Mouse (Mus musculus): ENCODE measurements around the gene Olfr843. TPM values are rescaled to one million over a fixed set of nuclear protein-coding genes. Genes with fewer than 3 reads are reported as not detected.

Olfr843 gene
- not detected in 2 replicates for polyA plus RNA-seq (2015; fragmentation: Nextera tagmentation; extraction: Ambion mirVana)

DNA sequence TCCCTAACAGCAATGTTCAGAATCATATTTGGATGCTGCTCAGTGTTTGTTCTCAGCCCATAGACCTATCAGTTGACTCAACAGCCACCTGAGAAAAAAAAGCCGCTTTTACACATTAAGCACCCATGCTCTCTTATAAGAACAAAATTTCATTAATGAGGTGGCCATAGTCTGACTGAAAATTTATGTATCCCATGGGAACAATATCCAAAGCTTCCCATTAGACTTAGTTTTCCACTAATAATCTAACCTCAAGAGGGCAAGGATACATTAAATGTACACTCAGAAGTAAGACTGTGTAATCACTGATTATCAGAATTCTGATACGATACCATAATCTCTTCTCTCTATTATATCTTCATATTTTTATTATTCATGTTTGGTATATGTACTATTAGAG, at the start of gene Olfr843:
TSS of gene Olfr843 (minus strand) at position 101 of the 400 bp plus-strand sequence.
- H3K27ac ChIP-seq (replicated peaks), result no peak within 1 kb of the TSS
- 0 out of 2 replicates have a peak, but pooled peaks cover 3% of the 10 kb centered on the region for H3K9me3 ChIP-seq (replicated peaks)
- 93% methylated on average over 2 of the region's 2 CpGs for WGBS
- H3K36me3 ChIP-seq, result no peaks in the 10 kb centered on the region
- no peak within 1 kb of the TSS for H3K9ac ChIP-seq (replicated peaks)
- no peaks in the 10 kb centered on the region for H3K4me1 ChIP-seq
- ATAC-seq (ENCODE audit: low FRiP score), result no peak
- H3K4me2 ChIP-seq, result no peak within 1 kb of the TSS
- H3K27me3 ChIP-seq (replicated peaks), result no peaks in the 10 kb centered on the region
- H3K4me3 ChIP-seq (replicated peaks), result no peak within 1 kb of the TSS

Other genes starting within 250 kb of the Olfr843 start
- gene Olfr835, start 219.3 kb downstream of the Olfr843 start, polyA plus RNA-seq (2015; fragmentation: Nextera tagmentation; extraction: Ambion mirVana), result not detected in 2 replicates
- gene Olfr836, start 131.6 kb downstream of the Olfr843 start, polyA plus RNA-seq (2015; fragmentation: Nextera tagmentation; extraction: Ambion mirVana), result not detected in 2 replicates
- not detected in 2 replicates for gene Olfr837, start 115.7 kb downstream of the Olfr843 start, polyA plus RNA-seq (2015; fragmentation: Nextera tagmentation; extraction: Ambion mirVana)
- gene Olfr839-ps1, start 74.7 kb downstream of the Olfr843 start, polyA plus RNA-seq (2015; fragmentation: Nextera tagmentation; extraction: Ambion mirVana), result not detected in 2 replicates
- gene Olfr844, start 64.4 kb upstream of the Olfr843 start, polyA plus RNA-seq (2015; fragmentation: Nextera tagmentation; extraction: Ambion mirVana), result not detected in 2 replicates
- gene Olfr845, start 84.5 kb upstream of the Olfr843 start, polyA plus RNA-seq (2015; fragmentation: Nextera tagmentation; extraction: Ambion mirVana), result not detected in 2 replicates
- gene Olfr846, start 112.0 kb upstream of the Olfr843 start, polyA plus RNA-seq (2015; fragmentation: Nextera tagmentation; extraction: Ambion mirVana), result not detected in 2 replicates
- not detected in 2 replicates for gene Olfr847, start 126.7 kb upstream of the Olfr843 start, polyA plus RNA-seq (2015; fragmentation: Nextera tagmentation; extraction: Ambion mirVana)
- not detected in 2 replicates for gene Olfr849, start 188.3 kb upstream of the Olfr843 start, polyA plus RNA-seq (2015; fragmentation: Nextera tagmentation; extraction: Ambion mirVana)
- gene Olfr850, start 226.3 kb upstream of the Olfr843 start, polyA plus RNA-seq (2015; fragmentation: Nextera tagmentation; extraction: Ambion mirVana), result not detected in 2 replicates
- gene Olfr851, start 241.3 kb upstream of the Olfr843 start, polyA plus RNA-seq (2015; fragmentation: Nextera tagmentation; extraction: Ambion mirVana), result not detected in 2 replicates